Mouse (Mus musculus): ENCODE measurements around the gene Tap1. TPM values are rescaled to one million over a fixed set of nuclear protein-coding genes. Genes with fewer than 3 reads are reported as not detected.

The Tap1 gene
- total and polyA plus RNA-seq, 3 experiments = 30.7 to 46.6 TPM; not detected in 1

DNA sequence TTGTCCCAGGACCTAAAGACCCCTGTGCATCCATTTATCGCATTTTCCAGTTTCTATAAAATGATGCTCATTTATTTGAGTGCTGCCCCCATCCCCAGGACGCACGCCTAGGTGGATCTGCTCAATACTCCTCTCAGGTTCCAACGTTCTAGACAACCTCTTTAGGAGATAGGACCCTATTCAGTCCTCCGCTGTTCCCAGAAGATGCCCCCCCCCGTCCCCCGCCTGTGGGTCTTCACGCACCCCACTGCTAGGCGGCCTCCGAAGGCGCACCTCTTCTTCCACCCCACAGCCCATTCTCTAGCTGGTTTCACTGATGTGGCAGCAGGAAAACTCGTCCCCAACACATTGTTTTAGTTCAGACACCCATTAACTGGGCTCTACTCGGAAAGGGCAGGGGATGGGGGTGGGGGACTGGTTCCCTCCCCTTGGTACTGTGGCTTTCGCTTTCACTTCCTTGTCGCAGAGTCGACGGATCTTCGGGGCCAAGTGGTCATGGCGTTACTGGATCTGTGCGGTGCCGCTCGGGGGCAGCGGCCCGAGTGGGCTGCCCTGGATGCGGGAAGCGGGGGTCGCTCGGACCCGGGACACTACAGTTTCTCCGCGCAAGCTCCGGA lies 10.7 kb downstream of the Tap1 start (continued):
- no peak for TF ChIP-seq MYC (IDR thresholded peaks at IDR 0.05; ENCODE audit: low read depth, low read length)
- no peak for TF ChIP-seq CTCF (IDR thresholded peaks at IDR 0.05 in 2 of 3, conservative IDR thresholded peaks at IDR 0.05 in 1 of 3; ENCODE audit: control insufficient read depth in 1 of 3, insufficient read depth in 1 of 3, low read depth in 2 of 3, low read length in 3 of 3, poor library complexity in 1 of 3, severe bottlenecking in 1 of 3)
- TF ChIP-seq ETS1 (IDR thresholded peaks at IDR 0.05; ENCODE audit: low read depth, low read length) = peak; percentile 80

DNA sequence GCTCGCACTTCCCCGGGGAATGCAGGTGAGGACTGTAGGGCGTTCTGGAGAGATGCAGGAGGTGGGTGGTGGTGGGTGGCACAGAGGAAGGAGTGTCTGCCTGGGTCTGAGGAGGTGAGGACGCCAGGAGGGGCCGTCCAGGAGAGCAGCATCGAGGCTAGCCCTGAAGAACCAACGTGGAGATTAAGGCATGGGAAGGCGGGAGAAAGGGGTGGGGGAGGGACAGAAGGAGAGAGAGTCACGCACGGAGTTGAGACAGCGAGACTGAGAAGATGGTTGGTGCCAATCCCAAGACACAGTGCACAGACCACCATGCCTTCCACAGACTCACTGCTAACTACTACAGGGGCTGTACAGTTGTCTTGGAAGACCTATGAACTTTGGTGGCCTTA lies 11.2 kb downstream of the Tap1 start:
- peak overlapping the region; percentile 67 to 93 for H3K4me3 ChIP-seq (ENCODE audit: control insufficient read depth in 1 of 2, insufficient read depth in 1 of 2, low read depth in 2 of 2, low read length in 2 of 2)
- peaks cover 0 to 5% of the 10 kb centered on the region in 2 experiments; a peak in 1 of 4 replicates for H3K36me3 ChIP-seq (ENCODE audit: control insufficient read depth in 1 of 2, insufficient read depth in 2 of 2, low read length in 2 of 2)
- TF ChIP-seq UBTF (IDR thresholded peaks at IDR 0.05; ENCODE audit: borderline replicate concordance, insufficient read depth, low read depth, low read length) = no peak
- no peak for TF ChIP-seq GATA1 (IDR thresholded peaks at IDR 0.05; ENCODE audit: low read depth, low read length)
- TF ChIP-seq CHD2 (IDR thresholded peaks at IDR 0.05; ENCODE audit: low read length) = 0 out of 2 replicates have a peak, but pooled peaks have one; percentile 18
- no peak for TF ChIP-seq SMC3 (IDR thresholded peaks at IDR 0.05; ENCODE audit: low read depth, low read length)
- 0 out of 2 replicates have a peak, but pooled peaks have one; percentile 16 for TF ChIP-seq TCF12 (IDR thresholded peaks at IDR 0.05; ENCODE audit: low read depth, low read length)
- TF ChIP-seq ELF1 (IDR thresholded peaks at IDR 0.05; ENCODE audit: low read depth, low read length) = no peak
- no peak for TF ChIP-seq MEF2A (IDR thresholded peaks at IDR 0.05; ENCODE audit: extremely low read depth, insufficient replicate concordance, low read depth, low read length, poor library complexity, severe bottlenecking)
- no peak for TF ChIP-seq NRF1 (IDR thresholded peaks at IDR 0.05; ENCODE audit: insufficient read depth, low read depth, low read length, poor library complexity, severe bottlenecking)
- no peak; the same call in 1 of the 2 replicates for TF ChIP-seq NELFE (IDR thresholded peaks at IDR 0.05; ENCODE audit: low read depth, low read length)
- no peak for TF ChIP-seq TAL1 (IDR thresholded peaks at IDR 0.05; ENCODE audit: low read length)
- TF ChIP-seq GABPA (IDR thresholded peaks at IDR 0.05; ENCODE audit: low read depth, low read length) = no peak
- no peak for TF ChIP-seq USF1 (IDR thresholded peaks at IDR 0.05; ENCODE audit: low read depth, low read length)
- TF ChIP-seq KAT2A (conservative IDR thresholded peaks at IDR 0.05; ENCODE audit: low read depth, low read length) = no peak
- no peak for TF ChIP-seq MYB (IDR thresholded peaks at IDR 0.05; ENCODE audit: low read depth, low read length)
- TF ChIP-seq POLR2AphosphoS5 (IDR thresholded peaks at IDR 0.05; ENCODE audit: borderline replicate concordance, low read depth, low read length) = no peak
- no peak for TF ChIP-seq ZNF384 (IDR thresholded peaks at IDR 0.05; ENCODE audit: low read depth, low read length)
- TF ChIP-seq MYC (IDR thresholded peaks at IDR 0.05; ENCODE audit: low read depth, low read length) = peak; percentile 49; the same call in 1 of the 2 replicates
- TF ChIP-seq MAFK (IDR thresholded peaks at IDR 0.05; ENCODE audit: borderline replicate concordance, low read depth, low read length) = no peak
- TF ChIP-seq SIN3A (IDR thresholded peaks at IDR 0.05; ENCODE audit: low read length) = no peak
- no peak for TF ChIP-seq CTCF (IDR thresholded peaks at IDR 0.05 in 2 of 3, conservative IDR thresholded peaks at IDR 0.05 in 1 of 3; ENCODE audit: control insufficient read depth in 1 of 3, insufficient read depth in 1 of 3, low read depth in 2 of 3, low read length in 3 of 3, poor library complexity in 1 of 3, severe bottlenecking in 1 of 3)
- no peak for TF ChIP-seq ETS1 (IDR thresholded peaks at IDR 0.05; ENCODE audit: low read depth, low read length)
- TF ChIP-seq MXI1 (IDR thresholded peaks at IDR 0.05; ENCODE audit: low read depth, low read length) = peak; percentile 3; the same call in 1 of the 2 replicates
- no peak; the same call in 1 of the 2 replicates for TF ChIP-seq E2F4 (IDR thresholded peaks at IDR 0.05; ENCODE audit: borderline replicate concordance, low read depth, low read length)
- no peak for TF ChIP-seq ZKSCAN1 (IDR thresholded peaks at IDR 0.05; ENCODE audit: low read depth, low read length)
- TF ChIP-seq TBP (IDR thresholded peaks at IDR 0.05; ENCODE audit: low read depth, low read length) = peak; percentile 36; the same call in 1 of the 2 replicates
- no peak for TF ChIP-seq ZMIZ1 (IDR thresholded peaks at IDR 0.05; ENCODE audit: low read depth, low read length)
- TF ChIP-seq EP300 (IDR thresholded peaks at IDR 0.05; ENCODE audit: low read depth in 1 of 2, low read length in 2 of 2) = peak in 1 of 2 experiments; percentile 4; a peak in 1 of 4 replicates
- TF ChIP-seq RCOR1 (IDR thresholded peaks at IDR 0.05; ENCODE audit: low read depth, low read length) = no peak
- TF ChIP-seq POLR2A (IDR thresholded peaks at IDR 0.05; ENCODE audit: control insufficient read depth in 1 of 2, insufficient read depth in 1 of 2, low read depth in 1 of 2, low read length in 2 of 2, poor library complexity in 1 of 2) = no peak
- TF ChIP-seq RAD21 (IDR thresholded peaks at IDR 0.05; ENCODE audit: low read depth, low read length) = no peak
- TF ChIP-seq POLR2AphosphoS2 (IDR thresholded peaks at IDR 0.05; ENCODE audit: low read length) = no peak
- no peak for TF ChIP-seq ZC3H11A (IDR thresholded peaks at IDR 0.05; ENCODE audit: low read depth, low read length)
- TF ChIP-seq MAX (IDR thresholded peaks at IDR 0.05; ENCODE audit: low read length) = peak; percentile 71
- TF ChIP-seq HCFC1 (IDR thresholded peaks at IDR 0.05; ENCODE audit: low read depth, low read length) = no peak

More for the DNA sequence above, 11.2 kb downstream of the Tap1 start:
- H3K9me3 ChIP-seq (replicated peaks; ENCODE audit: insufficient read depth, low read length) = no peaks in the 10 kb centered on the region
- no peaks in the 10 kb centered on the region for H3K27me3 ChIP-seq (ENCODE audit: control insufficient read depth in 1 of 2, insufficient read depth in 2 of 2, low read length in 2 of 2)
- H3K79me2 ChIP-seq (ENCODE audit: control insufficient read depth, insufficient read depth, low read length, poor library complexity) = peaks cover 15% of the 10 kb centered on the region
- peak overlapping the region; percentile 59 for H3K27ac ChIP-seq (ENCODE audit: control insufficient read depth, low read depth, low read length)
- peaks cover 12 to 14% of the 10 kb centered on the region in 2 experiments for H3K4me1 ChIP-seq (ENCODE audit: control insufficient read depth in 1 of 2, insufficient read depth in 2 of 2, low read length in 2 of 2)
- peak; percentile 73 for DNase-seq (ENCODE audit: low read depth, low spot score)
- H3K9ac ChIP-seq (ENCODE audit: control insufficient read depth, low read depth, low read length, poor library complexity, severe bottlenecking) = peak overlapping the region; percentile 88
